Mouse (Mus musculus) intestine, embryonic 14.5 days (tissue): ENCODE measurements around the gene Slc10a7. TPM values are rescaled to one million over a fixed set of nuclear protein-coding genes. Genes with fewer than 3 reads are reported as not detected.
A peak's percentile ranks its signal among the peaks of the same experiment; 100 is the strongest.

Experiments
- ATAC-seq: fragments of 200-750 bp; cut with Nextera tagmentation; replicated peaks from 2 replicates; pipeline ENCODE4 v1.8.0; 2017; ENCODE audit warnings: low read depth, moderate number of reproducible peaks, moderate TSS enrichment, moderate library complexity; ENCODE audit not compliant: low FRiP score, low TSS enrichment
- DNase-seq: peaks from one replicate; pipeline ENCODE4 v3.0.0-alpha.2; 2018; ENCODE audit warnings: low spot score
- H3K27ac ChIP-seq: fragments of 300-500 bp; sonication (generic); 2 replicates; pipeline ENCODE4 v1.5.1; 2014; ENCODE audit warnings: low read depth, mild to moderate bottlenecking, control low read depth
- H3K27me3 ChIP-seq: fragments of 300-500 bp; sonication (generic); replicated peaks from 2 replicates; pipeline ENCODE4 v1.6.1; 2014; ENCODE audit warnings: low read length, control low read depth; ENCODE audit not compliant: control insufficient read depth, insufficient read depth
- H3K36me3 ChIP-seq: fragments of 300-500 bp; sonication (generic); 2 replicates; pipeline ENCODE4 v1.6.1; 2014; ENCODE audit warnings: low read length, control low read depth; ENCODE audit not compliant: control insufficient read depth, insufficient read depth
- H3K4me1 ChIP-seq: fragments of 300-500 bp; sonication (generic); replicated peaks from 2 replicates; pipeline ENCODE4 v1.6.1; 2014; ENCODE audit warnings: low read length, control low read depth, mixed read lengths; ENCODE audit not compliant: control insufficient read depth, insufficient read depth
- H3K4me2 ChIP-seq: fragments of 300-500 bp; sonication (generic); 2 replicates; pipeline ENCODE4 v1.6.1; 2014; ENCODE audit warnings: low read length
- H3K4me3 ChIP-seq: fragments of 300-500 bp; sonication (generic); 2 replicates; pipeline ENCODE4 v1.5.1; 2014; ENCODE audit warnings: low read depth, low read length, control low read depth, mixed read lengths
- H3K9ac ChIP-seq: fragments of 300-500 bp; sonication (generic); 2 replicates; pipeline ENCODE4 v1.6.1; 2014; ENCODE audit warnings: mild to moderate bottlenecking, low read length
- H3K9me3 ChIP-seq: fragments of 300-500 bp; sonication (generic); 2 replicates; pipeline ENCODE4 v1.6.1; 2016; ENCODE audit warnings: low read length, control low read depth; ENCODE audit not compliant: control insufficient read depth
- WGBS: fragments of 180-500 bp; shearing (Covaris S2); extraction: QIAGEN DNeasy Blood & Tissue Kit; methylation state at CpG from one replicate; pipeline ENCODE4 v1.1.7; 2014; 5-methylcytosine and 5-hydroxymethylcytosine counted together
- polyA plus RNA-seq: library from polyadenylated mRNA; unstranded; fragments of >200 nt; fragmentation: Nextera tagmentation; extraction: Ambion mirVana; gene quantifications from 2 replicates; pipeline ENCODE4 v1.2.1, GENCODE M21; 2014

The Slc10a7 gene
- polyA plus RNA-seq, 1 experiment from 2014 or later = 11.1 TPM

GRCm38 (mm10) chr8:78622362-78622761, 113.2 kb downstream of the Slc10a7 start:
- Histone ChIP-seq H3K4me2 (no peak overlapping the region), H3K36me3 (no peaks in the 10 kb centered on the region), H3K4me3 (no peak overlapping the region), H3K9me3 (no peaks in the 10 kb centered on the region), H3K4me1 (peaks cover 14% of the 10 kb centered on the region), H3K9ac (no peak overlapping the region), H3K27ac (no peak overlapping the region), H3K27me3 (no peaks in the 10 kb centered on the region)
- WGBS = 69% methylated on average over 4 of the region's 4 CpGs
- ATAC-seq (no peak), DNase-seq (no peak)

DNA sequence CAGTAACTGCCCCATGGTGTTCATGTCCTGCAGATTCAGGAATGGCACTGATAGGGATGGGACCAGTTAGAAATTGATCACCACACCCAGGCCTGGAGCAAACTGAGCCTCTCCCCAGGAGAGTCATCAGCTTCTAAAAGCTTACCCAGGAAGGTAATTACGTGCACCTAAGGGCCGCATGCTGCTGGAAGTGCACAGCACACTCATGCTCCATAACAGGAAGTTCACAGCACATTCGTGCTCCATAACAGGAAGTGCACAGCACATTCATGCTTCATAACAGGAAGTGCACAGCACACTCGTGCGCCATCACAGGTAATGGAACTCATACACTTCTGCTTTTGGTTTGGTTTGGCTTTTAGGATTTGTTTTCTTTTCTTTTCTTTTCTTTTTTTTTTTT, 114.8 kb downstream of the Slc10a7 start:
- Histone ChIP-seq H3K4me1 (peaks cover 14% of the 10 kb centered on the region), H3K36me3 (no peaks in the 10 kb centered on the region), H3K9ac (no peak overlapping the region), H3K9me3 (no peaks in the 10 kb centered on the region), H3K4me3 (no peak overlapping the region), H3K4me2 (no peak overlapping the region), H3K27ac (no peak overlapping the region), H3K27me3 (no peaks in the 10 kb centered on the region)
- DNase-seq (no peak), ATAC-seq (no peak)
- WGBS = 75% methylated on average over 5 of the region's 5 CpGs

GRCm38 (mm10) chr8:78624738-78625442, 115.7 kb downstream of the Slc10a7 start:
- no peak overlapping the region for H3K27ac ChIP-seq
- DNase-seq (no peak), ATAC-seq (no peak)
- no peak overlapping the region for H3K4me2 ChIP-seq
- H3K36me3 ChIP-seq = no peaks in the 10 kb centered on the region
- no peak overlapping the region for H3K9ac ChIP-seq
- no peak overlapping the region for H3K4me3 ChIP-seq
- WGBS = 33% methylated on average over 12 of the region's 12 CpGs
- no peaks in the 10 kb centered on the region for H3K9me3 ChIP-seq
- peaks cover 8% of the 10 kb centered on the region; the same call in 1 of the 2 replicates for H3K4me1 ChIP-seq
- no peaks in the 10 kb centered on the region for H3K27me3 ChIP-seq

- Histone ChIP-seq H3K9me3 (no peaks in the 10 kb centered on the region), H3K4me3 (no peak overlapping the region), H3K27ac (no peak overlapping the region), H3K27me3 (no peaks in the 10 kb centered on the region), H3K4me2 (no peak overlapping the region), H3K4me1 (peaks cover 10% of the 10 kb centered on the region; the same call in 1 of the 2 replicates), H3K36me3 (no peaks in the 10 kb centered on the region), H3K9ac (no peak overlapping the region)
- 53% methylated on average over 5 of the region's 5 CpGs for WGBS
- DNase-seq (no peak), ATAC-seq (no peak)
These were observed 117.5 kb downstream of the Slc10a7 start for GRCm38 (mm10) chr8:78626632-78627031.

- DNase-seq (no peak), ATAC-seq (no peak)
- peaks cover 10% of the 10 kb centered on the region; the same call in 1 of the 2 replicates for H3K4me1 ChIP-seq
- no peaks in the 10 kb centered on the region for H3K27me3 ChIP-seq
- H3K4me3 ChIP-seq = no peak overlapping the region
- no peak overlapping the region for H3K9ac ChIP-seq
- no peak overlapping the region for H3K27ac ChIP-seq
- no peaks in the 10 kb centered on the region for H3K9me3 ChIP-seq
- no peak overlapping the region for H3K4me2 ChIP-seq
- WGBS = 83% methylated on average over 9 of the region's 9 CpGs
- H3K36me3 ChIP-seq = no peaks in the 10 kb centered on the region
These were observed 118.6 kb downstream of the Slc10a7 start for GRCm38 (mm10) chr8:78627793-78628192.

DNA sequence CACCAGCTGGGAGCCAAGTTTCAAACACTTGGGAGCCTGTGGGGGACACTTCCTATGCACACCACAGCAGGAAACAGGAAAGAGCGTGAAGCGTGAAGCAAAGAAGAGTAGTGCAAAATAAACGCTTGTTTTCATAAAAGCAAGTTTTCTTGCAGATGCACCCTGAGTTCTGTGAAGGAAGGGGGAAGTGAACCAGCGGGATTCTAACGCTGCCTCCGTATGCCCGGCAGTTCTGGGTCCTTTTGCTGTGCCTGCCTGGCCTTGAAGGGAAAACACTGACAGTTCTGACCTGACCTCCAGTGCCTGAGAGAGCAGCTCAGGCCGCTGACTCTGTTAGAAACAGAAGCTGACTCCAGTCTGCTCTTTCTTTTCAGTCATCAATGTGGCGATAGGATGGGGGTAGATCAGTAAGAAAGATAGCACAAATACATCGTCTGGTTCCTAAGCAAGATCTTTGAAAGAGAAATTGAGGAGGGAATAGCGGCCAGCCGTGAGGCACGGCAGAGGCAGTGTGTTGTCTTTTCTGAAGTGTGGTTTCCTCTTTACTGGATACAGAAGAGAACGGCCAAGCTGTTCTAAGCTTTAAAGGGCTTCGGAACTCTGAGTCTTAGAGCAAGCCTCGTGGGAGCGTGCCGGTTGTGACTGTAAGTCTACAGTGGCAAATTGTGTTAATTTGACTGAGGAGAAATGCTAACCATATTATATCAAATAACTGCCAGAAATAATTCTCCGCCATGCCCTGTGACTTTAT, 121.4 kb downstream of the Slc10a7 start:
- Histone ChIP-seq H3K27ac (no peak overlapping the region), H3K4me1 (peaks cover 18% of the 10 kb centered on the region; the same call in 1 of the 2 replicates), H3K9ac (no peak overlapping the region), H3K4me2 (no peak overlapping the region), H3K4me3 (no peak overlapping the region), H3K36me3 (no peaks in the 10 kb centered on the region), H3K27me3 (no peaks in the 10 kb centered on the region), H3K9me3 (no peaks in the 10 kb centered on the region)
- ATAC-seq (no peak), DNase-seq (no peak)
- 53% methylated on average over 19 of the region's 19 CpGs for WGBS

DNA sequence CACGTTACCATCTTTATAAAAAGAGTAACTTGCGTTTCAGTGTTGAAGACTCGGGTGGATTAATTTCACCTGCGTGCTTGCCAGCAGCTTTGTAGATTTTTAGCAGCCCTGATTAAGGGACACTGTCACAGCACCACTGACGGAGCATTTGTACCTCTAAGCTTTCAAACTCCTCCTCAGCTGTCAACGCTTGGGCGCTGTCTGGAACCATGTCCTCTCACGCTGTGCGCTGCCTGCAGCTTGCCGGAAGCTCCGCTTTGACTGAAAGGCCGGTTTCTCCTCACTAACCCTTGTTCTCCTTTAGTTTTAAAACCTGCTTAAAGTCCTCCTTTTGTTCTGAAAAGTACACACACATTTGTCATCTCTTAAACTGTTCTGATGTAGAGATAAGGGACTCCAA, 123.9 kb downstream of the Slc10a7 start:
- no peaks in the 10 kb centered on the region for H3K27me3 ChIP-seq

DNA sequence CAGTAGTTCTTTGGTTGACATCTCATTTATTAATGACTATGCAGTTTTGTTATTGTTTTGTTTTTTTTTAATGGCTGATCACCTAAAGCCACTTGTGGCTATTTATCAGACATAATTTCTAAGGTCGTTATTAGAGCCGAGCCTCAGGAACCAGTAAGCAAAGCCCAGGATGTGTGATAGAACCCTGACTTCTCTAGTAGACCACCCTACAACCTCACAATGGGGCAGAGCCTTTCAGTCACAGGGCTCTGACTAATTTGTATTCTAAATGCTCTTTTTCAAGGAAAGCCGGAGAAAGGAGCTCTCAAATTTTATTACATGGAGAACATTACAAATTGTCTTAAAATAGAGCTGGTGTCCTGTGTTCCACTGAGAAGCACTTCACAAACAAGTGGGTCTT, 124.9 kb downstream of the Slc10a7 start:
- WGBS = 65% methylated on average over 3 of the region's 3 CpGs
- Histone ChIP-seq H3K4me1 (0 out of 2 replicates have a peak, but pooled peaks cover 11% of the 10 kb centered on the region), H3K4me2 (0 out of 2 replicates have a peak overlapping the region, but pooled peaks have one; percentile 9), H3K9ac (no peak overlapping the region), H3K27me3 (no peaks in the 10 kb centered on the region), H3K4me3 (no peak overlapping the region), H3K27ac (no peak overlapping the region), H3K36me3 (no peaks in the 10 kb centered on the region), H3K9me3 (no peaks in the 10 kb centered on the region)
- DNase-seq = no peak
- ATAC-seq = no peak

More for the DNA sequence above, 123.9 kb downstream of the Slc10a7 start:
- DNase-seq (no peak), ATAC-seq (no peak)
- H3K9ac ChIP-seq = no peak overlapping the region
- no peaks in the 10 kb centered on the region for H3K36me3 ChIP-seq
- H3K4me3 ChIP-seq = no peak overlapping the region
- WGBS = 75% methylated on average over 12 of the region's 12 CpGs
- H3K4me1 ChIP-seq = 0 out of 2 replicates have a peak, but pooled peaks cover 11% of the 10 kb centered on the region
- H3K4me2 ChIP-seq = no peak overlapping the region
- no peak overlapping the region for H3K27ac ChIP-seq
- no peaks in the 10 kb centered on the region for H3K9me3 ChIP-seq
